Mouse (Mus musculus) c-Kit-positive CD71-negative TER-119-negative erythroid progenitor cells, embryonic 14.5 days (primary cell): ENCODE results near the gene Plcb2.

Experiments
- DNase-seq: peaks from one replicate; pipeline ENCODE4 v3.0.0-alpha.2; 2013; ENCODE audit warnings: low read depth

The Plcb2 gene

DNA sequence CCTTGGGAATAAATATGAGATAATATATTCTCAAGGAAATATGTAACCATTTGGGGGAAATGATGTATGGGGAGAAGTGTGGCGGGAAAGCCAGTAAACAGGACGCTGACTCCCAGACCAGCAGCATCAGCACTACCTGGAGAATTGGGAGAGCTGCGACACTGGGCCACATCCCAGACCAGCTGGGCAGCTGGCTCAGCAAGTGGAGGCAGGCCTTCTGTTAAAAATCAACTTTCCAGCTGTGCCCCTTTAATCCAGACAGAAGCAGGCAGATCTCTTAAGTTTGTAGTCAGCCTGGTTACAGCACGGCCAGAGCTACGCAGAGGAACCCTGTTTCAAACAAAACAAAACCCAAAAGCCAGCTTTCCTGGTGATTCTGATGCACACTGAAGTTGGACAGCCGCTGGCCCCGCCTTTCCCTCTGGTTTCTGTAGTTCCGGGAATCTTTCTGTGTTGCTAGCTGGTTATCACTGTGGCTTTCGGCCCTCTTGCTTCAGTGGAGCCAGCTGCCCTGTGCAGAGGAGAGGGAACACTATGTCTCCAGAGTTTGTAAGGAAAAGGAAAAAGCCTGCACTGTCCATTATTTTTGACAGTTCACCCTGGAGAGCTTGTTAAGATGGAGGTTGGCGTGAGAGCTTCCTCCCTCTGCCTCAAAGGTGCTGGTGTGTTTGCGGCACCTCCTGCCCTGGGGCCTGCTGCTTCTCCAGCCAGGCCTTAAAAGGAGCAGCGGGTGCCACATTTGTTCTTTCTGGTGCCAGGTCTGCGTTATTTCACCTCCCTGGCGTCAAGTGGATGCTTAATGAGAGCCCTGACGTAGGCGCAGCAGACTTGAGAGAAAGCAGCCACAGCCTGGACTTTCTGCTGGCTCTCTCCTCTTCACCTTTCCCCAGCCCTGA, 23.9 kb upstream of the Plcb2 start:
- DNase-seq, result no peak

DNA sequence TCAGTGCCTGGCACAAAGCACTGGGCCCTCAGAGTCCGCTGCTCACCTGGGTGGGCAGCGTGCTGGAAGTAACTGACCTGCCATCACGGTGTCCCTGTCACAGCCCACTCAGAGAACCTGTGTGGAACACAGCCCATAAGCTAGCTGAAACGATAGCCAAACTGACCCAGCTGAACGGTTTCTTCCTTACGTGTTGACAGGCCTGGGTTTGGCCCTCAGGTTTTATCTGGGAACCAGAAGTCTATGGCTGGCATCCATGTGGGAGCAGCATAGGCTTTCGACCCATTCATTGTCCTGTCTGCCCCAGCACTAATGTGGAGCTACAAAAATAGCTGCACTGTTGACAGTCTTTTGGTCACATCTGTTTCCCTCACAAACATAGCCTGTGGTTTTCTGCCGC, 22.2 kb upstream of the Plcb2 start:
- no peak for DNase-seq

DNA sequence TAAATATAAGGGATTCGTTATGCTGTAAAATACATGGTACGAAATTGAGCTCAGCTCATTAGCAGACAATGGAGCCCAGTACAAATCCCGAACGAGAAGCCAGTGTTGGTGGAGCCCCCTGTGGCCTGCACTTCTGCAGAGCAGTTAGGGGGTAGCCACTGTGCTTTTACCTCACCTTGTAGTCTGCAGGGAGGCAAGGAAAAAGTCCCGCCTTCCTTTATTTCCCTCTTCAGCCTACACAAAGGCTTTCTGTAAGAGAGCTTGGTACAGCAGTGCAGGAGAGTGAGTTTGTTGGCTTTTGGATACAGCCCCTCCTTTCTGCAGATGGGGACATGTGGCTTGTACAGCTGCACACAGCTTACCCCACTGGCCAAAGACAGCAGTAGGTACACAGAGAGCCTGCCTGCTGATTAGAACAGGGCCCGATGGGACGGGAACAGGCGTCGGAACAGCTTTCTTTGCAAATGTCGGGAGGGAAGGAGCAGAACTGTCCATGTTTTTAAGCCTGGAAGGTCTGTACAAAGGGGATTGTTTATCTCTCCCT, 21.2 kb upstream of the Plcb2 start:
- DNase-seq, result no peak

DNA sequence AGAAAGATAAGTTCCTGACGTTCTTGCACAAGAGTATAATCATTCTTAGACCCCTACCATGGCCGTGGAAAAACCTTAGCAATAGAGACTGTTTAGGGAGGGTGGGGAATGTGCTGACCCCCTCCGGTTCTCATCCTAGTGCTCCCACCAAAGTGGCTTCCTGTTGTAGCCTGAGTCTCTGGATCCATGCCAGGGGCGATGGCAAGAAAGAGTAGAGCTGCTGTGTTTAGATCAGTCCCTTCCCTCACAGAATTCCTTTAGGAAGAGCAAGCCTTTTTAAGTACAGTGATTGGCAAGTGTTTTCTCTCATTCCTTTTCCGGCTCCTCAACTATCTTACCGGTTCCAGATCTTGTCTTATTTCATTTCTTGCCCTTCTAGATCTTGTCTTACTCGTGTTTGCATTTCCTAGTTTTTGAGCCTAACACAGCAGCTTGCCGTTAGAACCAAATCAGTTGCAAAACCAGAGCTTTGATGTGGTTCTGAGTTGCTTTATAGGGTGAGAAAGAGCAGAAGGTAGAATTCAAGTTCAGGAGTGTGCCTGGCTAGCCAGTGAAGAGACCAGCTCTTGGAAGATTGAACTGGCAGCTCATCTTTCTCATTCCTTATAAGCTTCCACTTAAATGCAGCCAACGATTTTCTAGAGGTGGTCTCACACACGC, 19.2 kb upstream of the Plcb2 start:
- DNase-seq, result no peak

DNA sequence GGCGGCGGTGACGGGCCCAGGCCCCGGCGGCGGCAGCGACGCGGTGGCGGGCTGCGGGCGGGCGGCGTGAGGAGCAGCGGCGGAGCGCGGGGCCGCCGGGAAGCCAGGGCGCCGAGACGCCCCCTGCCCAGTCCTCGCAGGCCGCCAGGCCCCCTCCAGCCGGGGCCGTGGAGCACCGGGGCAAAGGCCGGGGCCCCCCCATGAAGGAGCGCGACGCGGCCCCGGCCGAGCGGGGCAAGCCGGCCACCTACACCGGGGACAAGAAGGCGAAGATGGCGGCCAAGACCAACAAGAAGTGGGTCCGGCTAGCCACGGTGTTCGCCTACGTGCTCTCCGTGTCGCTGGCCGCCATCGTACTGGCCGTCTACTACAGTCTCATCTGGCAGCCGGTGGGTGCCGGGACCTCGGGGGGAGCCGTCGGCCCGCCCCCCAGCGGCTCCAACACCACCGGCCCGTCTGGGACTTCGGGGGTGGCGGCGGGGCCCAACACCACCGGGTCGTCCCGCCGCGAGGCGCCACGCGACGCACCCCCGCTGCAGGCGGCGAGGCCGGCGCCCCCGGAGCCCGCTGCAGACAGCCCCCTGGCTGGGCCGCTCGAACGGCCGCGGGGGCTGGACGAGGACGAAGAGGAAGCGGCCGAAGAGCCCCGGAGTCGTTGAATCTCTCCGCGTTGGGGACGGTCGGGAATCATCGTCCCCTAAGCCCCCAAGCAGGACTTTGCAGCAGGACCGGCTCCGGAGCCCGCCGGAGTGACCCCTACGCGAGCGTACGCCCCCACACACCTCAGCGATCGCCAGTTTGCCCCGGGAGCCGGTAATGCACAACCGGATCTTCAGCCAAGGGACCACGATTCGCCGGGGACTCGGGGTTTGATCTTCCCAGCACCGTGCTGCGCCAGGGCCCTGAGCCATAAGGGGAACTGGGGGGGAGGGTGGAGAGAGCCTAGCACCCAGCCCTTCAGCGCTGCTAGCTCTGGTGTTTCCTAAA, 18.0 kb upstream of the Plcb2 start:
- no peak for DNase-seq

DNA sequence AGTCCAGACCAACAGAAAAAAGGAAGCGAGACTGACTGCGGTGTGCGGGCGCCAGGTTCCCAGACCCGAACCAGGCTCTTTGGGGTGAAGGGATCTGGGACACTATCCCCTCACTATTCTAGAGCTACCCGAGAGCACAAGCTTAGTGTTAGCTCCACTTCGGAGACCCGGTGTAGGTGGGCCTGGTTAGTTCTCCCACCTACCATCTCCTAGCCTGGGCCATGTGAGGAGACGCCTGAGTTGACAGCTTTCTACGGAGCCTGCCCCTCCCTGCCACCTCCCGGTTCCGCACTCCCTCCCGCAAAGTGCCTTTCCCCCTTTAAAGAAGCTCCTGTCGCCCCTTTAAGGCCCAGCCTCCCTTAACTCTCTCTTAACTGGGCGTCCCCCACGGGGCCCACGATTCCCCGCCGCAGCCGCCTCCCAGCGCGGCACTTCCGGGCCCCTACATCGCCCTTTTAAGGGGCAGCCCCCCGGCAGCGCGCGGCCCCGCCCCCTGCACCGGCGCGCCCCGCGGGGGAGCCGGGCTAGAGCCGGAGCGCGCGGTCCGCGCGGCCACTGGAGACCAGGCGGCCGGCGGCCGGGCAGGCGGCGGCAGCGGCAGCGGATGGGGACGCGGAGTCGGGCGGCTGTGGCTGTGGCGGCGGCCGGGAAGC, 17.1 kb upstream of the Plcb2 start, which contains the start of gene Inafm2:
Gene Inafm2 (plus strand): TSS at position 527 of the 653 bp plus-strand sequence.
- peak; percentile 78 for DNase-seq

DNA sequence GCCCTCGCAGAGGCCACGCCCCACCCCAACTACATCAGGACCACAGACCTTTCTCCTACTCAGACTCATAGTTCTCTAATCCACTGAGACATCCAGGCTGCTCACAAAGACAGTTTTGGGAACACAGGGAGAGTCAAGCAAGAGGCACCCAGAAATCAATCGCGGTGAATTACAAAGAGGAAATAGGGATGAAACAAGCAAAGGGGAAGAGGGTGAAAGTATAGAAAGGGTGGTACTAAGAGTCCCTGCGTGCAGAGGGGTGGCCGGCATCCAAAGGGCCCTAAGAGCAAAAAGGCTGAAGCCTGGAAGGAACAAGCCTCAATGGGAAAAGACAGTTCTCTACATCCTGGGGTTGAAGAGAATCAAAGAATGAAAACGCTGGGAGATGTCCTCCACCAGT, 16.4 kb upstream of the Plcb2 start:
- DNase-seq, result no peak

DNA sequence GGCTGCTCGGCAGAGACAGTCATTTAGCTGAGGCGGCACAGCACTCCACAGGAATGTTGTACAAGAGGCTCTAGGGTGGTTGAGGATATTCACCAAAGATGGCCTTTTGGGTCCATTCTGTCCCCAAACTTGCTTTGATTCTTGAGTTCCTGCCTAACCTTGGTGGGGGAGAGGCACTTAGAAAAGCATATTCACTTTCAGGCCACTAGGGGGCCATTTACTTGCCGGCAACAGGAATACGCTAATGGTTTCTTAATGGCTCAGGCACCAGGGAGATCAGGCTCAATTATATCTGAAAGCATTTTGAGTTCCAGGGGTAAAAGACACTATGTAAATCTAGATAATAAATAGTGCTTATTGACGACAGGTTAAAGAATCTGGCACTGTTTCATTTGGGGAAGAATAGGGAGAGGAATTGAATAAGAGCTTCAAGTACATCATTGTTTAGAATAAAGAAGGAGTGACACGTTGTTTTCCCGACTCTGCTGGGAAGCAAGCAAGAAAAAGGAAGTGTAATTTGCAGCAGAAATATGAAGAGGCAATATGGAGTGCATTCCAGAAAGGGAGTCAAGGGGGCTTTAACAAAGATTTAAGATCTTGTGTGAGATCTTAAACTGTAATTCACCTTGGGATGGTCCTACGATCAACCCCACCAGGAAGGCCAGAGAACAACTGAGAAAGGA, 15.2 kb upstream of the Plcb2 start:
- DNase-seq, result no peak

GRCm38 (mm10) chr2:118741183-118741582, 12.9 kb upstream of the Plcb2 start:
- DNase-seq, result no peak

DNA sequence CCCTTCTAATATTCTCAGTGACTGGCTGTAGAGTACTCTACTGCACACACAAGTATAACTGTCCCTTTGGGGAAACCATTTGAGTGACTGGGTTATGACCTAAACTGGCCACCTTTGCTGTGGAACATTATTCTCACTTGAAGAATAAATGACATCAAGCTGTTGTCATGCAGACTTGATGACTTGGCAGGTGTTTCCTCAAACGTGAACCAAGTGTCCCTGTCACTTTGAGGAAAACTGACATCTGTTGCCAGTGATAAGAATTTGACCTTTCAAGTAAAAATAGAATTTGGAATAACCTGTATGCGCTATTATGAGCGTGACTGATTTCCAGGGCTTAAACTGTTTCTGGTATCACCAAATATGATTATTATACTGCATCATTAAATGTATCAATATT, 12.1 kb upstream of the Plcb2 start:
- no peak for DNase-seq

DNA sequence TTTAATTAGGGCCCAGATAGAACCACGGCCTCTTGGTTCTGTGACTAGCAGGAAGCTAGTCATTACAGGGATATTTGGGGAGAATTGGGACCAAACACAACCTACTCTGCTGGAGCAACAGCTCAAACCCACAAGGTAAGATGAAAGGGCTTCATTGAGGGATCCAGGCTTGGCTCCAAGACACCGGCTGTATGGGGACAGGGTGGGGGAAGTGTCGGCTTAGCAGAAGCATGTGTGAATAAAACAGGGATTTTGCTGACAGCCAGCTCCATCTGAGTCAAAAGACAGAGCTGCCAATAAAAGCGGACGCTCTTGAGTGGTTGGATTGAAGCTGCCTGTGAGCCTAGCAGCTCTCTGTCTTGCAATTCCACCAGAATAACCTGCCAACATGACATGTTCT, 5.1 kb upstream of the Plcb2 start:
- no peak for DNase-seq

DNA sequence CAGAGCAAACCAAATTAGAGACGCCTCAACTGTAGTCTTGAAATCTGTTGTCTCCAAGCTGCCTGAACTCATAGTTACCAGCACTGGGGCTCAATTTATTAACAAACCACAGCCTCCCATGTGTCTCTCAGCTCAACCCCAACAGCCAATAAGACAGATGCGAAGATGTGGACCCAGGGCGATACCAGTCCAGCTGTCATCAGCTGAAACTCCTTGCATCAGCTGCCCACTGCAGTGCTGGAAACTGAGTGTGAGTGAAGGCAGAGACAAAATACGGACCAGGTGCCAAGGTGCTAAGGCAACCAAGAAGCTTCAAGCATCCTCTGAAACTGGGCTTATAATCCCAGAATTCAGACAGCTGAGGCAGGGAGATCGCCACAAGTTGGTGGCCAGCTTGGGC, 3.7 kb upstream of the Plcb2 start:
- no peak for DNase-seq

GRCm38 (mm10) chr2:118730622-118730915, 2.3 kb upstream of the Plcb2 start:
- peak; percentile 63 for DNase-seq

DNA sequence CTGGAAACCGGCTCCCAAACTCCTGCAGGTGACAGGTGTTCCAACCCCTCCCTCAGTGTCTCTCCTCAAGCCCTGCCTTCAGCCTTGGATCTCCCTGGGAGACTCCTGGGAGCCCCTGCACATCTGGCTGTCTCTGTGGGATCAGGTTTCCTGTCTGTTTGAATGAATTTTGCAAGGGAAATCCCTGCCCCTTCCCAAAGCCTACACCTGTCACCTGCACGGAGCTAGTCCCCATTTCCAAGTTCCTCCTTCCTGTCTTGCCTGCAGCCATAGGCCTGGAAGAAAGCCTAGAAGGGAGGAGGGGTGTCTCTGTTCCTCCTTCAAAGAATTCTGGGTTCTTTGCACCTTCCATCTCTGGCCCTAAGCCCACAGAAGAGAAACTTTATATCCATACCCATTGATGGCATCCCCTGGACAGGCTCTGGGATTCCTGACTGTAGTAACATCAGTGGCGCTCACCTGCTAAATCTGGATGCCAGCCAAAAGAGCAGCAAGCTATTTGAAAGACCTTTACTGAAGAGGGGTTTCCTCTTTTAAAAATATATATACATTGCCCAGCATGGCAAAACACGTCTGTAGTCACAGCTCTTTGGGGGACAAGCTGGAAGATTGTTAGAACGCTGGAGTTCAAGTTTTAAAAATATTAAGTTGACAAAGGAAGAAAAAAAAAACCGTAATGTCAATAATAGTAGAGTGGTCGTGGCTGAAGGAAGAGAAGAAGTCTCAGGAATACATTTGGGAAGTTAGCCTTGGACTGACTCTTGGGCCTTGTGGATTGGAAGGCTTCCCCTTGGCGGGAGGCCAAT, 1.8 kb upstream of the Plcb2 start:
- DNase-seq, result no peak

- no peak for DNase-seq
Measured at GRCm38 (mm10) chr2:118729194-118729593, 956 bp upstream of the Plcb2 start.

GRCm38 (mm10) chr2:118727911-118728310, 327 bp downstream of the Plcb2 start:
- no peak for DNase-seq

DNA sequence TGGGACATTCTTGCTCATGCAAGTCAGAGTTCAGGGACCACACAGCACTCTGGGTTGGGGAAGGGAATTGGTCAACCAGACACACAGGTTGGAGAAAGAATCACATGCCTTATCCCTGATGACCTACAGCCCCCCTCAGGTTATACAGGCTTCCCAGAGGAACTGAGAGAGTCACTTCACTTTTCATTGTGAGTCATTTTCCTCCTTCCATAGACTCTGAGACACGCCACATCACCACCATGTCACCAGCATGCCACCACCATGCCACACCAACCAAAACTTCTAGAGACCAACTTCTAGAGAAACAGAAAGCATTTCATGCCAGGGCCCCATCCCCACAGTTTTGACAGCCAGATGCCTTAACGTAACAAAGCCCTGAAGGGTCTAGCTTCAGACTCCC, 1.4 kb downstream of the Plcb2 start:
- no peak for DNase-seq

- no peak for DNase-seq
Measured at GRCm38 (mm10) chr2:118725511-118725910, 2.7 kb downstream of the Plcb2 start.

- no peak for DNase-seq
Measured at GRCm38 (mm10) chr2:118723693-118724486, 4.3 kb downstream of the Plcb2 start.
